In the genomic region with DNA sequence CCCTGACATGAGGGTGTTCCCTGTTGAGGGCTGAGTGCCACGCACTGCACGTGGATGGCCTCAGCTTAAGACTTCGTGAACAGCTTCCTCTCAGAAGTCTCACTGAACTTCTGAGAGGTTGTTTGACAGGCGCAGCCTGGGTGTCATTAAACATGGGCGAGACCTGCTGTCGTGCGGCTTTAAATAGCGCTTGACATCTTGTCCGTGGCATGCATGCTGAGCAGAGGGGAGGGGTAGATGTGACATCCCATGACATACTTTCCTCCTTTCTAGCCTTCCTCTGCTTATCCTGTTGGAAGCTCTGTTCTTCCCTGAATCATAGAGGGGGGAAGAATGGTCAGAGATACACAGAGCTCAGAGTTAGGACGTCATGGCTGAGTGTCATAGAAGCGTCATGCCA, we compare ENCODE assay signal across 10 mouse cellular contexts. TPM values are rescaled to one million over a fixed set of nuclear protein-coding genes. Genes with fewer than 3 reads are reported as not detected.
DNase-seq lines count a peak whose midpoint lies in the region.
"Had no signal": no experiment of that assay in that cellular context is flagged by ENCODE, and none has a peak within 500 bp of the region (broad histone marks: within the 10 kb centered on the region; RNA-seq: fewer than 3 reads in every experiment).

No protein-coding gene starts in this region.

- DNase-seq in layer of hippocampus, adult 9-11 months: peak; percentile 72
- DNase-seq in layer of hippocampus, adult 9-10 months (ENCODE audit: low spot score): no peak
- peak; percentile 47 to 65 for DNase-seq in cerebellum, adult 18-20 months
- peak; percentile 71 to 75 for DNase-seq in heart, adult 18-20 months
- peak; percentile 74 for DNase-seq in lung, postnatal 10 days
- DNase-seq in embryo, embryonic 10.5 days (ENCODE audit: low spot score): no peak
- DNase-seq in thymus, postnatal 36 days: no peak
- DNase-seq: gastrocnemius, postnatal 36 days; kidney, adult 11 months; thymus, postnatal 25 days had no signal

RNA-seq across cellular contexts. Expression of a gene that starts 21.9 kb away (rescaled TPM):
- 100 to 1,000 TPM in 1 of 2 experiments, 10 to 100 TPM in 1; 89.9 to 103 TPM for total RNA-seq in heart, adult 18-20 months (2021)

Comparison
In these comparisons a context has a peak if more than half of its experiments do, and no peak if none do; other contexts are left out.
1. DNase-seq: peak in layer of hippocampus, adult 9-11 months (single experiment), cerebellum, adult 18-20 months (2 of 2), heart, adult 18-20 months (2 of 2) and lung, postnatal 10 days (single experiment); none in layer of hippocampus, adult 9-10 months (single experiment), embryo, embryonic 10.5 days (single experiment) and thymus, postnatal 36 days (0 of 2).